Mouse (Mus musculus) thymus, adult 2 months (tissue): Measurements from ENCODE around the gene Ttc17. TPM values are rescaled to one million over a fixed set of nuclear protein-coding genes. Genes with fewer than 3 reads are reported as not detected.

Experiments
- DNase-seq: peaks from one replicate; pipeline ENCODE4 v3.0.0; 2021
- H3K27ac ChIP-seq: fragments of 200-500 bp; 2 replicates; pipeline ENCODE4 v1.5.1; 2012; ENCODE audit warnings: low read length, control low read depth; ENCODE audit not compliant: control insufficient read depth, insufficient read depth
- H3K27me3 ChIP-seq: fragments of 200-500 bp; 2 replicates; pipeline ENCODE4 v1.6.1; 2012; ENCODE audit warnings: mild to moderate bottlenecking, low read length, moderate library complexity, mixed read lengths; ENCODE audit not compliant: control insufficient read depth, insufficient read depth
- H3K36me3 ChIP-seq: fragments of 200-500 bp; 2 replicates; pipeline ENCODE4 v1.6.1; 2012; ENCODE audit warnings: mild to moderate bottlenecking, low read length, moderate library complexity; ENCODE audit not compliant: control insufficient read depth, insufficient read depth
- H3K4me1 ChIP-seq: fragments of 200-500 bp; replicated peaks from 2 replicates; pipeline ENCODE4 v1.6.1; 2012; ENCODE audit warnings: low read length; ENCODE audit not compliant: control insufficient read depth, insufficient read depth
- H3K4me3 ChIP-seq: fragments of 200-500 bp; 2 replicates; pipeline ENCODE4 v1.5.1; 2012; ENCODE audit warnings: mild to moderate bottlenecking, low read length, control low read depth, moderate library complexity; ENCODE audit not compliant: control insufficient read depth, insufficient read depth
- CTCF ChIP-seq: fragments of 200-500 bp; IDR thresholded peaks from 2 replicates; pipeline ENCODE4 v1.5.1; 2012; ENCODE audit warnings: mild to moderate bottlenecking, control low read depth, low read length, moderate library complexity, borderline replicate concordance; ENCODE audit not compliant: control insufficient read depth, poor library complexity, insufficient read depth; ENCODE audit errors: extremely low read depth
- POLR2A ChIP-seq: fragments of 200-500 bp; IDR thresholded peaks from 2 replicates; pipeline ENCODE4 v1.6.1; 2012; ENCODE audit warnings: mild to moderate bottlenecking, low read length, control low read depth, moderate library complexity; ENCODE audit not compliant: control insufficient read depth, poor library complexity, insufficient read depth; ENCODE audit errors: extremely low read depth
- WGBS: fragments of 180-500 bp; shearing (Covaris S2); methylation state at CpG from one replicate; pipeline ENCODE4 v1.1.7; 2018; 5-methylcytosine and 5-hydroxymethylcytosine counted together
- polyA plus RNA-seq: library from polyadenylated mRNA; depleted of rRNA; stranded (reverse); fragments of >200 nt; gene quantifications from 2 replicates; pipeline ENCODE4 v1.2.3, GENCODE M21; 2012

The Ttc17 gene
- polyA plus RNA-seq, 1 experiment = 23.4 TPM

- Histone ChIP-seq H3K27ac (no peak overlapping the region), H3K4me1 (no peaks in the 10 kb centered on the region), H3K36me3 (peaks cover 36% of the 10 kb centered on the region), H3K4me3 (no peak overlapping the region), H3K27me3 (no peaks in the 10 kb centered on the region)
- DNase-seq = no peak
- 100% methylated on average over 1 of the region's 1 CpGs for WGBS
- TF ChIP-seq POLR2A = no peak
- TF ChIP-seq CTCF = no peak
Observed at GRCm38 (mm10) chr2:94428456-94428855, 22.0 kb upstream of the Ttc17 start.

GRCm38 (mm10) chr2:94407441-94407840, 952 bp upstream of the Ttc17 start:
- 23% methylated on average over 3 of the region's 3 CpGs for WGBS
- Histone ChIP-seq H3K4me3 (no peak overlapping the region), H3K4me1 (peaks cover 7% of the 10 kb centered on the region), H3K36me3 (peaks cover 7% of the 10 kb centered on the region), H3K27ac (no peak overlapping the region), H3K27me3 (no peaks in the 10 kb centered on the region)
- no peak for DNase-seq
- TF ChIP-seq POLR2A = no peak

- peaks cover 7% of the 10 kb centered on the region for H3K4me1 ChIP-seq
- peaks cover 5% of the 10 kb centered on the region for H3K36me3 ChIP-seq
- WGBS = under 1% methylated on average over 13 of the region's 13 CpGs
- DNase-seq = peak; percentile 22
- 0 out of 2 replicates have a peak overlapping the region, but pooled peaks have one; percentile 33 for H3K27ac ChIP-seq
- peak overlapping the region; percentile 31; the same call in 1 of the 2 replicates for H3K4me3 ChIP-seq
- no peaks in the 10 kb centered on the region for H3K27me3 ChIP-seq
- TF ChIP-seq POLR2A (no peak), CTCF (no peak)
Observed at GRCm38 (mm10) chr2:94407021-94407420, 532 bp upstream of the Ttc17 start.

GRCm38 (mm10) chr2:94405397-94406082, 949 bp downstream of the Ttc17 start:
- DNase-seq = no peak
- 0 out of 2 replicates have a peak overlapping the region, but pooled peaks have one; percentile 1 for H3K27ac ChIP-seq
- 8% methylated on average over 21 of the region's 21 CpGs for WGBS
- H3K36me3 ChIP-seq = no peaks in the 10 kb centered on the region; the same call in 1 of the 2 replicates
- H3K4me3 ChIP-seq = peak overlapping the region; percentile 84
- TF ChIP-seq CTCF (no peak), POLR2A (no peak)
- peaks cover 7% of the 10 kb centered on the region for H3K4me1 ChIP-seq
- no peaks in the 10 kb centered on the region for H3K27me3 ChIP-seq

GRCm38 (mm10) chr2:94404512-94405240, 1.8 kb downstream of the Ttc17 start:
- no peak overlapping the region for H3K27ac ChIP-seq

GRCm38 (mm10) chr2:94402561-94402960, 3.9 kb downstream of the Ttc17 start:
- 100% methylated on average over 1 of the region's 1 CpGs for WGBS
- DNase-seq = no peak
- TF ChIP-seq POLR2A = no peak
- TF ChIP-seq CTCF = no peak

More at GRCm38 (mm10) chr2:94404512-94405240, 1.8 kb downstream of the Ttc17 start:
- no peak for DNase-seq
- WGBS = 86% methylated on average over 10 of the region's 10 CpGs
- no peaks in the 10 kb centered on the region for H3K36me3 ChIP-seq
- TF ChIP-seq POLR2A (no peak), CTCF (no peak)
- H3K4me1 ChIP-seq = peaks cover 7% of the 10 kb centered on the region
- H3K4me3 ChIP-seq = no peak overlapping the region
- H3K27me3 ChIP-seq = no peaks in the 10 kb centered on the region

GRCm38 (mm10) chr2:94402096-94402495, 4.4 kb downstream of the Ttc17 start:
- no peaks in the 10 kb centered on the region for H3K36me3 ChIP-seq
- no peaks in the 10 kb centered on the region for H3K27me3 ChIP-seq
- H3K27ac ChIP-seq = no peak overlapping the region
- no peak overlapping the region for H3K4me3 ChIP-seq
- no peak for DNase-seq
- no peak for TF ChIP-seq CTCF
- WGBS = 97% methylated on average over 7 of the region's 7 CpGs
- H3K4me1 ChIP-seq = peaks cover 3% of the 10 kb centered on the region

More at GRCm38 (mm10) chr2:94402561-94402960, 3.9 kb downstream of the Ttc17 start:
- Histone ChIP-seq H3K4me3 (no peak overlapping the region), H3K36me3 (no peaks in the 10 kb centered on the region), H3K27me3 (no peaks in the 10 kb centered on the region), H3K27ac (no peak overlapping the region), H3K4me1 (peaks cover 3% of the 10 kb centered on the region)
